Mouse (Mus musculus) liver, postnatal 0 days (tissue): ENCODE measurements at regions not wholly inside any gene's neighbourhood (a gene's known extent, or its start where the extent isn't known, plus 50 kb on each side); places are given as distances from the start of the nearest gene placed in this dataset.

Experiments used
- ATAC-seq: fragments of 200-750 bp; cut with Nextera tagmentation; 2 replicates; pipeline ENCODE4 v1.8.0; 2017; ENCODE audit warnings: mild to moderate bottlenecking, moderate library complexity
- DNase-seq: peaks from one replicate; pipeline ENCODE4 v3.0.0-alpha.2; 2016
- H3K27ac ChIP-seq: fragments of 300-500 bp; sonication (generic); 2 replicates; pipeline ENCODE4 v1.5.1; 2014; ENCODE audit warnings: antibody characterized with exemption, moderate library complexity, mild to moderate bottlenecking, low read depth
- H3K27me3 ChIP-seq: fragments of 300-500 bp; sonication (generic); 2 replicates; pipeline ENCODE4 v1.6.1; 2014; ENCODE audit warnings: low read length, control low read depth, mixed read lengths; ENCODE audit not compliant: insufficient read depth
- H3K36me3 ChIP-seq: fragments of 300-500 bp; sonication (generic); replicated peaks from 2 replicates; pipeline ENCODE4 v1.6.1; 2014; ENCODE audit warnings: mild to moderate bottlenecking, control low read depth, low read length, moderate library complexity, mixed read lengths; ENCODE audit not compliant: insufficient read depth
- H3K4me1 ChIP-seq: fragments of 300-500 bp; sonication (generic); 2 replicates; pipeline ENCODE4 v1.6.1; 2014; ENCODE audit warnings: antibody characterized with exemption, mild to moderate bottlenecking, control low read depth; ENCODE audit not compliant: insufficient read depth
- H3K4me2 ChIP-seq: fragments of 300-500 bp; sonication (generic); 2 replicates; pipeline ENCODE4 v1.6.1; 2014; ENCODE audit warnings: low read depth, mild to moderate bottlenecking, low read length, moderate library complexity, mixed read lengths
- H3K4me3 ChIP-seq: fragments of 300-500 bp; sonication (generic); 2 replicates; pipeline ENCODE4 v1.5.1; 2014; ENCODE audit warnings: low read depth, low read length
- H3K9ac ChIP-seq: fragments of 300-500 bp; sonication (generic); replicated peaks from 2 replicates; pipeline ENCODE4 v1.6.1; 2014; ENCODE audit warnings: mild to moderate bottlenecking, moderate library complexity
- H3K9me3 ChIP-seq: fragments of 300-500 bp; sonication (generic); 2 replicates; pipeline ENCODE4 v1.6.1; 2016; ENCODE audit warnings: mild to moderate bottlenecking, control low read depth, low read length, mixed read lengths
- CTCF ChIP-seq: sonication (generic); IDR thresholded peaks from 2 replicates; pipeline ENCODE4 v1.5.1; 2016; ENCODE audit warnings: antibody characterized with exemption, low read depth
- EP300 ChIP-seq: IDR thresholded peaks from 2 replicates; pipeline ENCODE4 v1.6.1; 2016; ENCODE audit warnings: antibody characterized with exemption, low read depth, mild to moderate bottlenecking
- WGBS: fragments of 180-500 bp; shearing (Covaris S2); extraction: QIAGEN DNeasy Blood & Tissue Kit; methylation state at CpG from one replicate; pipeline ENCODE4 v1.1.7; 2014; ENCODE audit not compliant: insufficient replicate concordance; 5-methylcytosine and 5-hydroxymethylcytosine counted together

GRCm38 (mm10) chr13:16543771-16544170 lies 532.1 kb downstream of the Inhba start:
- TF ChIP-seq EP300 (no peak), CTCF (no peak)
- WGBS = 62% methylated on average over 5 of the region's 5 CpGs
- Histone ChIP-seq H3K4me1 (no peaks in the 10 kb centered on the region), H3K36me3 (no peaks in the 10 kb centered on the region), H3K9me3 (no peaks in the 10 kb centered on the region), H3K27me3 (no peaks in the 10 kb centered on the region), H3K4me3 (no peak overlapping the region), H3K4me2 (no peak overlapping the region), H3K9ac (no peak overlapping the region), H3K27ac (no peak overlapping the region)
- no peak for DNase-seq
- ATAC-seq = no peak

- no peaks in the 10 kb centered on the region for H3K9me3 ChIP-seq
- no peak for ATAC-seq
These were observed 538.4 kb downstream of the Inhba start for GRCm38 (mm10) chr13:16550060-16550459.

GRCm38 (mm10) chr13:16564988-16565387 lies 553.3 kb downstream of the Inhba start:
- Histone ChIP-seq H3K27ac (no peak overlapping the region), H3K4me2 (no peak overlapping the region), H3K4me1 (no peaks in the 10 kb centered on the region), H3K36me3 (no peaks in the 10 kb centered on the region), H3K27me3 (no peaks in the 10 kb centered on the region), H3K4me3 (no peak overlapping the region), H3K9me3 (no peaks in the 10 kb centered on the region), H3K9ac (no peak overlapping the region)
- no peak for ATAC-seq
- WGBS = 61% methylated on average over 1 of the region's 1 CpGs
- TF ChIP-seq CTCF (no peak), EP300 (no peak)
- no peak for DNase-seq

More at GRCm38 (mm10) chr13:16550060-16550459, 538.4 kb downstream of the Inhba start:
- DNase-seq = no peak
- Histone ChIP-seq H3K9ac (no peak overlapping the region), H3K27me3 (no peaks in the 10 kb centered on the region), H3K4me3 (no peak overlapping the region), H3K27ac (no peak overlapping the region), H3K4me2 (no peak overlapping the region), H3K36me3 (no peaks in the 10 kb centered on the region), H3K4me1 (no peaks in the 10 kb centered on the region)
- no peak for TF ChIP-seq CTCF
- TF ChIP-seq EP300 = no peak

GRCm38 (mm10) chr13:16574069-16574468 lies 562.4 kb downstream of the Inhba start:
- Histone ChIP-seq H3K9ac (no peak overlapping the region), H3K36me3 (no peaks in the 10 kb centered on the region), H3K27me3 (no peaks in the 10 kb centered on the region), H3K4me2 (no peak overlapping the region), H3K9me3 (no peaks in the 10 kb centered on the region), H3K27ac (no peak overlapping the region), H3K4me1 (no peaks in the 10 kb centered on the region), H3K4me3 (no peak overlapping the region)
- WGBS = 31% methylated on average over 4 of the region's 4 CpGs
- ATAC-seq = 0 out of 2 replicates have a peak, but pooled peaks have one; percentile 29
- TF ChIP-seq EP300 (no peak), CTCF (no peak)
- DNase-seq = no peak

GRCm38 (mm10) chr13:16586286-16586685 lies 574.6 kb downstream of the Inhba start:
- Histone ChIP-seq H3K9me3 (no peaks in the 10 kb centered on the region), H3K4me1 (no peaks in the 10 kb centered on the region), H3K36me3 (no peaks in the 10 kb centered on the region), H3K4me2 (no peak overlapping the region), H3K27ac (no peak overlapping the region), H3K9ac (no peak overlapping the region), H3K27me3 (no peaks in the 10 kb centered on the region), H3K4me3 (no peak overlapping the region)
- no peak for DNase-seq
- TF ChIP-seq EP300 (no peak), CTCF (no peak)
- no peak for ATAC-seq

GRCm38 (mm10) chr13:16619755-16620154 lies 608.1 kb downstream of the Inhba start:
- Histone ChIP-seq H3K36me3 (no peaks in the 10 kb centered on the region), H3K9me3 (no peaks in the 10 kb centered on the region), H3K4me2 (no peak overlapping the region), H3K4me1 (no peaks in the 10 kb centered on the region), H3K27me3 (no peaks in the 10 kb centered on the region), H3K27ac (no peak overlapping the region), H3K4me3 (no peak overlapping the region), H3K9ac (no peak overlapping the region)
- 71% methylated on average over 5 of the region's 5 CpGs for WGBS
- DNase-seq (no peak), ATAC-seq (no peak)
- TF ChIP-seq CTCF (no peak), EP300 (no peak)

- Histone ChIP-seq H3K9me3 (no peaks in the 10 kb centered on the region), H3K27me3 (no peaks in the 10 kb centered on the region), H3K4me3 (no peak overlapping the region), H3K4me1 (no peaks in the 10 kb centered on the region), H3K36me3 (no peaks in the 10 kb centered on the region), H3K4me2 (no peak overlapping the region), H3K9ac (no peak overlapping the region), H3K27ac (no peak overlapping the region)
- DNase-seq = no peak
- WGBS = 77% methylated on average over 4 of the region's 4 CpGs
- TF ChIP-seq EP300 = no peak
- TF ChIP-seq CTCF = no peak
- no peak for ATAC-seq
These were observed 614.9 kb downstream of the Inhba start for GRCm38 (mm10) chr13:16626584-16626983.
